Mouse (Mus musculus) CH12.LX (cell line): ENCODE results near the gene Alg12. TPM values are rescaled to one million over a fixed set of nuclear protein-coding genes. Genes with fewer than 3 reads are reported as not detected.

Experiments
- DNase-seq: peaks from one replicate; pipeline ENCODE4 v3.0.0-alpha.2; 2013; ENCODE audit errors: extremely low read depth
- H3K27ac ChIP-seq: 2 replicates; pipeline ENCODE4 v1.5.1; 2012; ENCODE audit warnings: low read depth, mild to moderate bottlenecking, control low read depth, moderate library complexity; ENCODE audit not compliant: insufficient read depth
- H3K27me3 ChIP-seq: replicated peaks from 2 replicates; pipeline ENCODE3; 2012; ENCODE audit warnings: inconsistent platforms
- H3K36me3 ChIP-seq, 2 experiments: replicated peaks in 1 of 2; 2 replicates each; pipeline versions ENCODE3 to v1.6.1; 2012; ENCODE audit warnings: inconsistent platforms in 1 of 2, low read length in 1 of 2, mild to moderate bottlenecking in 1 of 2, mixed read lengths in 1 of 2, moderate library complexity in 1 of 2; ENCODE audit not compliant: control insufficient read depth in 1 of 2, insufficient read depth in 1 of 2
- H3K4me1 ChIP-seq, 2 experiments: 2 replicates each; pipeline ENCODE4 v1.6.1; 2012; ENCODE audit warnings: inconsistent platforms in 1 of 2, moderate library complexity in 1 of 2; ENCODE audit not compliant: insufficient read depth in 2 of 2, control insufficient read depth in 1 of 2
- H3K4me2 ChIP-seq: 2 replicates; pipeline ENCODE4 v1.6.1; 2012; ENCODE audit warnings: low read depth, mild to moderate bottlenecking, control low read depth; ENCODE audit not compliant: poor library complexity, insufficient read depth, severe bottlenecking
- H3K4me3 ChIP-seq, 3 experiments: fragments of 150-350 bp in 1 of 3; sonication (generic) in 1 of 3; replicated peaks in 1 of 3; 2 replicates each; pipeline versions ENCODE3 to v1.5.1; 2011 to 2012; ENCODE audit warnings: low read depth in 2 of 3, low read length in 2 of 3, mild to moderate bottlenecking in 2 of 3, moderate library complexity in 2 of 3, control low read depth in 1 of 3, improper control_type of control experiment in 1 of 3, inconsistent platforms in 1 of 3, mixed read lengths in 1 of 3; ENCODE audit not compliant: poor library complexity in 1 of 3
- H3K79me2 ChIP-seq: replicated peaks from 2 replicates; pipeline ENCODE4 v1.6.1; 2012; ENCODE audit warnings: mild to moderate bottlenecking, moderate library complexity; ENCODE audit not compliant: control insufficient read depth, poor library complexity, insufficient read depth, severe bottlenecking; ENCODE audit errors: extremely low read depth
- H3K9ac ChIP-seq: 2 replicates; pipeline ENCODE4 v1.6.1; 2012; ENCODE audit warnings: low read depth, mild to moderate bottlenecking, control low read depth, moderate library complexity; ENCODE audit not compliant: insufficient read depth
- H3K9me3 ChIP-seq: replicated peaks from 2 replicates; pipeline ENCODE3; 2012; ENCODE audit warnings: low read length, inconsistent platforms, mixed read lengths
- BHLHE40 ChIP-seq: IDR thresholded peaks from 2 replicates; pipeline ENCODE4 v1.6.1; 2011; ENCODE audit warnings: mild to moderate bottlenecking, low read depth, low read length, improper control_type of control experiment
- CHD1 ChIP-seq: IDR thresholded peaks from 2 replicates; pipeline ENCODE4 v1.6.1; 2012; ENCODE audit warnings: low read depth, low read length, improper control_type of control experiment, inconsistent platforms
- CHD2 ChIP-seq: IDR thresholded peaks from 2 replicates; pipeline ENCODE4 v1.6.1; 2011; ENCODE audit warnings: low read length, improper control_type of control experiment
- CTCF ChIP-seq, 2 experiments: IDR thresholded peaks in 1 of 2; conservative IDR thresholded peaks in 1 of 2; 2 replicates each; pipeline ENCODE4 v1.5.1; 2011 to 2012; ENCODE audit warnings: low read depth in 2 of 2, low read length in 2 of 2, improper control_type of control experiment in 1 of 2, inconsistent platforms in 1 of 2, mild to moderate bottlenecking in 1 of 2, moderate library complexity in 1 of 2
- E2F4 ChIP-seq: IDR thresholded peaks from 2 replicates; pipeline ENCODE4 v1.6.1; 2011; ENCODE audit warnings: low read depth, low read length, improper control_type of control experiment; ENCODE audit not compliant: insufficient replicate concordance
- GABPA ChIP-seq: IDR thresholded peaks from 2 replicates; pipeline ENCODE4 v1.6.1; 2012; ENCODE audit warnings: low read depth, low read length, improper control_type of control experiment, inconsistent platforms; ENCODE audit not compliant: insufficient replicate concordance
- JUN ChIP-seq: IDR thresholded peaks from 2 replicates; pipeline ENCODE4 v1.6.1; 2011; ENCODE audit warnings: low read depth, mild to moderate bottlenecking, low read length, improper control_type of control experiment, moderate library complexity; ENCODE audit not compliant: insufficient read depth
- KAT2A ChIP-seq: IDR thresholded peaks from 2 replicates; pipeline ENCODE4 v1.6.1; 2012; ENCODE audit warnings: low read length, improper control_type of control experiment, inconsistent platforms; ENCODE audit not compliant: insufficient replicate concordance
- MAX ChIP-seq: IDR thresholded peaks from 2 replicates; pipeline ENCODE4 v1.6.1; 2011; ENCODE audit warnings: low read length, improper control_type of control experiment
- NELFE ChIP-seq: IDR thresholded peaks from 2 replicates; pipeline ENCODE4 v1.6.1; 2011; ENCODE audit warnings: low read depth, low read length, improper control_type of control experiment
- NRF1 ChIP-seq: IDR thresholded peaks from 2 replicates; pipeline ENCODE4 v1.6.1; 2014; ENCODE audit warnings: low read depth, mild to moderate bottlenecking, inconsistent platforms, low read length, improper control_type of control experiment, moderate library complexity
- PAX5 ChIP-seq: IDR thresholded peaks from 2 replicates; pipeline ENCODE4 v1.6.1; 2012; ENCODE audit warnings: low read length, inconsistent platforms, mixed read lengths
- POLR2AphosphoS2 ChIP-seq: IDR thresholded peaks from 2 replicates; pipeline ENCODE4 v1.6.1; 2011; ENCODE audit warnings: low read depth, low read length, improper control_type of control experiment
- RAD21 ChIP-seq: IDR thresholded peaks from 2 replicates; pipeline ENCODE4 v1.6.1; 2011; ENCODE audit warnings: low read depth, mild to moderate bottlenecking, low read length, improper control_type of control experiment, moderate library complexity
- SMC3 ChIP-seq: IDR thresholded peaks from 2 replicates; pipeline ENCODE4 v1.6.1; 2011; ENCODE audit warnings: low read depth, low read length, improper control_type of control experiment
- USF1 ChIP-seq: IDR thresholded peaks from 2 replicates; pipeline ENCODE4 v1.6.1; 2014; ENCODE audit warnings: low read depth, mild to moderate bottlenecking, inconsistent platforms, low read length, improper control_type of control experiment
- USF2 ChIP-seq: conservative IDR thresholded peaks from 2 replicates; pipeline ENCODE4 v1.6.1; 2011; ENCODE audit warnings: low read depth, low read length, improper control_type of control experiment
- ZMIZ1 ChIP-seq: IDR thresholded peaks from 2 replicates; pipeline ENCODE4 v1.6.1; 2012; ENCODE audit warnings: low read depth, mild to moderate bottlenecking, inconsistent platforms, low read length, improper control_type of control experiment
- ZNF384 ChIP-seq: IDR thresholded peaks from 2 replicates; pipeline ENCODE4 v1.6.1; 2012; ENCODE audit warnings: low read depth, low read length, improper control_type of control experiment, inconsistent platforms
- dilution Hi-C: fragments of 300-500 bp; cut with MboI; formaldehyde crosslinking; loops from 2 replicates; pipeline ENCODE4 v1.14.3; 2020; ENCODE audit warnings: low sequenced_read_pairs; ENCODE audit not compliant: extremely low pct_unique_long_range_greater_than_20kb, extremely low pct_ligation_motif_present
- in situ Hi-C: fragments of 300-500 bp; cut with MboI; formaldehyde crosslinking; loops from 3 replicates; pipeline ENCODE4 v1.14.3; 2019; ENCODE audit warnings: low sequenced_read_pairs, low pct_ligation_motif_present, low pct_unique_long_range_greater_than_20kb, mixed read lengths
- polyA plus RNA-seq: library from polyadenylated mRNA; unstranded; fragments of >175 nt; gene quantifications from 2 replicates; pipeline ENCODE4 v1.2.1, GENCODE M21; 2012; ENCODE audit warnings: low read depth; ENCODE audit not compliant: insufficient read length
- total RNA-seq, 2 experiments: library from RNA; depleted of rRNA; stranded (reverse); fragments of 300-350 nt in 1 of 2; fragments of >200 nt in 1 of 2; gene quantifications; 2 replicates each; pipeline ENCODE4 v1.2.3; 2012 to 2014

Gene Alg12
- total and polyA plus RNA-seq, 3 experiments = 8.1 to 10.3 (median 8.5) TPM

GRCm38 (mm10) chr15:88860781-88861180 is 41.7 kb upstream of the Alg12 start:
- peaks cover 12 to 23% of the 10 kb centered on the region in 2 experiments for H3K4me1 ChIP-seq
- DNase-seq = no peak
- no peak overlapping the region for H3K4me3 ChIP-seq
- TF ChIP-seq CTCF (conservative IDR thresholded peaks at IDR 0.05 in 1 of 2, IDR thresholded peaks at IDR 0.05 in 1 of 2; ENCODE audit: low read depth in 2 of 2, low read length in 2 of 2) (no peak), NRF1 (no peak), SMC3 (no peak), KAT2A (no peak), E2F4 (no peak), USF2 (no peak)
- 0 out of 2 replicates have a peak, but pooled peaks cover 3% of the 10 kb centered on the region for H3K79me2 ChIP-seq
- H3K9ac ChIP-seq = no peak overlapping the region
- H3K4me2 ChIP-seq = no peak overlapping the region
- peaks cover 6 to 16% of the 10 kb centered on the region in 2 experiments for H3K36me3 ChIP-seq
- dilution Hi-C loops = no loop called here
- H3K27ac ChIP-seq = no peak overlapping the region
- H3K9me3 ChIP-seq = peaks cover 2% of the 10 kb centered on the region
- peaks cover 50% of the 10 kb centered on the region for H3K27me3 ChIP-seq
- in situ Hi-C loops = no loop called here

- Histone ChIP-seq H3K27me3 (peaks cover 55% of the 10 kb centered on the region), H3K36me3 (peaks cover 0 to 3% of the 10 kb centered on the region in 2 experiments), H3K79me2 (0 out of 2 replicates have a peak, but pooled peaks cover 3% of the 10 kb centered on the region), H3K27ac (no peak overlapping the region), H3K9me3 (peaks cover 2% of the 10 kb centered on the region)
- no peak for DNase-seq
- in situ Hi-C loops = no loop called here
- TF ChIP-seq RAD21 (no peak), PAX5 (no peak), SMC3 (no peak), GABPA (no peak), MAX (no peak), JUN (no peak), USF2 (no peak), CHD2 (no peak), E2F4 (no peak), NELFE (no peak), USF1 (no peak), ZMIZ1 (no peak), NRF1 (no peak), ZNF384 (no peak), CHD1 (no peak), POLR2AphosphoS2 (no peak), BHLHE40 (no peak)
- TF ChIP-seq, all 38 proteins: peak for 0
- peaks cover 11 to 15% of the 10 kb centered on the region in 2 experiments for H3K4me1 ChIP-seq
- no peak overlapping the region for H3K9ac ChIP-seq
- H3K4me2 ChIP-seq = no peak overlapping the region
- dilution Hi-C loops = no loop called here
- no peak overlapping the region for H3K4me3 ChIP-seq
Observed at GRCm38 (mm10) chr15:88859206-88859970, 40.3 kb upstream of the Alg12 start.
